Mouse (Mus musculus) mesoderm, embryonic 11.5 days (tissue): ENCODE data around the gene Lypd4.
A peak's percentile ranks its signal among the peaks of the same experiment; 100 is the strongest.
"Not testable (repeated sequence)": the region's sequence is repeated elsewhere in the genome, so short reads cannot be mapped to it uniquely, and the experiment has no call there.

Experiments used
- DNase-seq: peaks from one replicate; pipeline ENCODE4 v3.0.0-alpha.2; 2012; ENCODE audit warnings: low read depth, low spot score

Lypd4 gene

GRCm38 (mm10) chr7:24869532-24870165 lies at the start of gene Lypd4, which contains the start of gene Dmrtc2:
Gene Lypd4, minus strand, starts transcription at chr7:24869941.
Gene Dmrtc2, plus strand, starts transcription at chr7:24870057.
- DNase-seq: no peak

- no peak for DNase-seq
Measured at GRCm38 (mm10) chr7:24918763-24919323, 49.1 kb upstream of the Lypd4 start.

DNA sequence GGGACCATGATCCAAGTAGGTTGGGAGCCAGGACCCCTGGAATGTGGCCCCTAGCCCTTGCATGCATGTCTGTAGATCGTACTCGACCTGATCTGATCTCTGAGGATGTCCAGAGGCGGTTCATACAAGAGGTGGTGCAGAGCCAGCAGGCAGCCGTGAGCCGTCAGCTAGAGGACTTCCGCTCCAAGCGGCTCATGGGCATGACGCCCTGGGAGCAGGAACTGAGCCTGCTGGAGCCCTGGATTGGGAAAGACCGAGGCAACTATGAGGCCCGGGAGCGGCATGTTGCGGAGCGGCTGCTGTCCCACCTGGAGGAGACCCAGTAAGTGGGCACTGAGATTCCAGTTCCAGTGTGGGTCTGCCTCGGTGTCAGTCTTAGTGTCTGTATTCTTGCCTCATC lies 42.7 kb upstream of the Lypd4 start:
- no peak for DNase-seq

GRCm38 (mm10) chr7:24907211-24907748 lies 37.5 kb upstream of the Lypd4 start:
- DNase-seq: no peak

DNA sequence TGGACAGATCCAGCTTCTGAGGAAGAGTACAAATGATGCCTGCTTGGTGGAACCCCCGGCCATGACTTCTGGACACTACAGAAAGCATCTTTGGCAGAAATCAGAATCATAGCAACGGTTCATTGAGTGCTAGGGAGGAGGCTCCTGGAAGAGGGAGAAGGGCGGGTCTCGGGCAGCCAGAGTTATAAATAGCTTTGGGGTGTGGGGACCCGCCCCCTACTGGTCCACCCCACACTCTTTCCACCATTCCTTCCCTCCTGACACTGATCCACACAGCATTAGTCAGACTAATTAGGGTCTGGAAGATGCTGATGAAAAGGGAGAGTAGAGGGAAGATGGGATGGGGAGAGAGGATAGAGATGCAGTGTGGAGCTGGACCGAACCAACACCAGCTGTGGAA lies 36.8 kb upstream of the Lypd4 start:
- no peak for DNase-seq

GRCm38 (mm10) chr7:24904936-24905335 lies 35.2 kb upstream of the Lypd4 start:
- DNase-seq: peak; percentile 78

DNA sequence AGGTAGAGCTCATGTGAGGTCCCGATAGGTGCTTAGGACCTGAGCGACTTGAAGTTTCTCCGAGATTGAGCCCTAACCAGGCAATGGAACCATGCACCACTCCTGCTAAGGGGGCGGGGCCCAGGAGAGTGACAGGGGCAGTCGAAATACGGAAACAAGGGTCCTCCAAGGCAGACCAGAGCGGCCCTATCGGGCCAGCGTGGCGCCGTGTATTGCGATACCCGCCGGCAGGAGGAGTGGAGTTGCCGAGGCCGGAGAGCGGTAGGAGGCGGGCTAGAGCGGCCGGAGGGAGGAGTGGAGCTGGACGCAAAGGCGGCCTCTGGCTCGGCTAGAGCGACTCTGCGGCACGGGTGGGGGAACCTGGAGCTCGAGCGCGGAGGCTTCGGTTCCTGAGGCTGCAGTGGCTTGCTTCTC lies 34.3 kb upstream of the Lypd4 start:
- peak; percentile 97 for DNase-seq

- no peak for DNase-seq
Measured at GRCm38 (mm10) chr7:24903444-24903825, 33.7 kb upstream of the Lypd4 start.

DNA sequence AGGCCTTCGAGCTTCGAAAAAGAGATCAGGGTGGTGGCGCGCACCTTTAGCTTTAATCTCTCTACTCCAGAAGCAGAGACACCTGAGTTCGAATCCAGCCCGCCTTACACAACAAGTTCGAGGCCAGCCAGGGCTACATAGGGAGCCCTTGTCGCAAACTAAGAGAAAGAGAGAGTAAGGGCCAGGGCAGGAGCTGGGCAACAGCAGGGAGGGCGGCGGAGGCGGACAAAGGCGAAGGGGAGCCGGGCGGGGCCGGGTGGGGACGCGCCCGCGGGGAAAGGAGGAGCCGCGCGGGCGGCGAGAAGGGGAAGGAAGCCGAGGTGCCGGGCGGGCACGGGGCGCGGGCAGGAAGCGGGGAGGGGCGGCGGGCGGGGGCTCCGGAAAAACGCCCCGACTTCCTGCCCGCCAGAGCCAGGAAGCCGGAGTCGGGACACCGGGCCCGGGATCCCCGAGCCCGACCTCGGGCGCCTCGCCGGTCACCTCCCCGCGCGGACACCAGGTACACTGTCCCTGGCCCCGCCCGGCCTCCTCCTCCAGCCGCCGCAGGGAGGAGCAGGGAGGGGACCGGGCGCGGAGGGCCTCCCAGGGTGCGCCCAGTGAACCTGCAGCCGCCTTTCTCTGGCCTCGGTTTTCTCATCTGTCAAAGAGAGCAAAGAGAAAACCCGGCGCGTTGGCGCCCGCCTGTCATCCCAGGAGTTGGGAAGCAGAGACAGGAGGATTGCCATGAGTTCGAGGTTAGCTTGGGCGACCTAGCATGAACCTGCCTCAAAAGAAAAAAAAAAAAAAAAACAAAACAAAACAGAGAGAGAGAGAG lies 33.1 kb upstream of the Lypd4 start, which contains the start of gene Arhgef1:
Arhgef1 (plus strand) TSS at position 283 of the 814 bp plus-strand sequence.
- DNase-seq: no peak

DNA sequence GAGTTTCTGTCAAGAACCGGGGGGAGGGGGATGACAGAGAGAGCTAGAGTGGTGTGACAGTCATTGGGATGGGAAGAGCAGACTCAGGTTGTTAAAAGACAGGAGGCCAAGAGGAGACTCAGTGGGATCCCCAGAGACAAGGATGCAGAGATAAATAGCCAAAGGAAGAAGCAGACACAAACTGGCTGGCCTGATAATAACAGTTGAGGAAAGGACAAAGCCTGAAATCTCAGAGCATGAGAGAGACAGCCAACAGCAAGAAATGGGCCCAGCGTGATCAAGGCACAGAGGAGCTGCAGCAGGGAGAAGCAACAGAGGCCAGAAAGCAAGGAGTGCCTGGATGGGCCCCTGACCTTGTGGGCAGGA lies 32.5 kb upstream of the Lypd4 start:
- no peak for DNase-seq

- no peak for DNase-seq
Measured at GRCm38 (mm10) chr7:24901842-24902241, 32.1 kb upstream of the Lypd4 start.

DNA sequence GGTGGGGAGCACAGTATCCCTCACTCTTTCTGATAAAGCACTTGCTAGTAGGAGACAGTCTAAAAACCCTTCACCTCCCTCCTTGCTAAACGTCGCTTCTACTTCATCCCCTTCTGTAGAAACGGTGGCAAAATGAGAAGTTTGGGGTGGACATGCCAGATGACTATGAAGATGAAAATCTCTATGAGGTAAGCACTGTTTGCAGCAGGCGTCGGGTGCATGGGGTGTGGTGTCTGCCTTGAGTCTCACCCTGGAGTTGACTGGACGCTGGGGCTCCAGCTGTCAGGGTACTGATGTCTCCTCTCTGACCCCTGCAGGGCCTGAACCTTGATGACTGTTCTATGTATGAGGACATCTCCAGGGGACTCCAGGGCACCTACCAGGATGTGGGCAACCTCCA lies 31.4 kb upstream of the Lypd4 start:
- no peak for DNase-seq

DNA sequence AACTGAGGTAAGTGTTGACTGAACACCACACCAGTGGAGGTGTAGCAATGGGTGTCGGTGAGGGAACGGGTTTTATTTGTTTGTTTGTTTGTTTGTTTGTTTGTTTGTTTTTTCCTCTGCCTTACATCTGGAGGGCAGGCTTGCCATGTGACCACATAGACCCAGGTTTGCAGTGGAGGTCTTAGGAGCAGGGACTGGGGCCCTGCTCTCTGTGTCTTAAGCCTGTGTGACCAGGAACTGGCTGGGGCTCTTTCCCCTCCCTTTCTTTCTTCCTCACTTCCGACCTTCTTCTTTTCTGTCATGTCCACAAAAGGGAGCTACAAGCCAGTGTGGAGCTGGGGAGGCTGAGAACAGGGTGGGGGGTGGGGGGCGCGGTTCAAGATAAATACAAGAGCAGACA lies 28.2 kb upstream of the Lypd4 start:
- no peak for DNase-seq

DNA sequence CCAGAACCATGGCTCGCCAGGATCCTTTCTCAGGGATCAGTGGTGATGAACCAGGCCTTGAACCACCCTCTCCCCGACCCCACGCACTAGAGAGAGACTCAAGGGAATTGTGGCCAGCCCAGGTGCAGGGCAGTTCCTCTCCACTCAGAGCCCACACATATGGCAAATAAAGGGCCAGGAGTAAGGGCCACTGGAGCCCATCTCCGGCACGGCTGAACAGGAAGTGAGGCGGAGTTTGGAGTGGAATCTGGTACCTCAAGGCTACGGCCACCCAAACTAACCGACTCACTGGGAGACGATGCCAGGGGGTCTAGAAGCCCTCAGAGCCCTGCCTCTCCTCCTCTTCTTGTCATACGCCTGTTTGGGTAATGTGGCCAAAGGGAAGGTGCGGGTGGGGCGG lies 27.5 kb upstream of the Lypd4 start, which contains the start of gene Cd79a:
Cd79a (plus strand) TSS at position 158 of the 400 bp plus-strand sequence.
- DNase-seq: no peak

DNA sequence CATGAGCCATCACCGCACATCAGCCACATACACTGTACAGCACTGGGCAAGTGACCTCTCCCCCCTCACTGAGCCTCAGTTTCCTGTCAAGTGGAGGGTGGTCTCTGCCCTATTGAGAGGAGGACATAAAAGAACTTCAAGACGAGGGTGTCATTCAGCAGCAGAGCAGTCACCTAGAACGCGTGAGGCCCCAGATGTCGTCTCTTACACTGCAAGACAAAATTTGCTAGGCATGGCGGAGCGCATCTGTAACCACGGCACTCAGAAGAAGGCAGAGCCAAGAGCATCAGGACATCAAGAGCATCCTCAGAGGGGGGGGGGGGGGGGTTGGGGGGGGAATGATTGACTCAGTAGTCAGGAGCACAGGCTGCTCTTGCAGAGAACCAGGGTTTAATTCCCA lies 26.5 kb upstream of the Lypd4 start:
- DNase-seq: no peak

DNA sequence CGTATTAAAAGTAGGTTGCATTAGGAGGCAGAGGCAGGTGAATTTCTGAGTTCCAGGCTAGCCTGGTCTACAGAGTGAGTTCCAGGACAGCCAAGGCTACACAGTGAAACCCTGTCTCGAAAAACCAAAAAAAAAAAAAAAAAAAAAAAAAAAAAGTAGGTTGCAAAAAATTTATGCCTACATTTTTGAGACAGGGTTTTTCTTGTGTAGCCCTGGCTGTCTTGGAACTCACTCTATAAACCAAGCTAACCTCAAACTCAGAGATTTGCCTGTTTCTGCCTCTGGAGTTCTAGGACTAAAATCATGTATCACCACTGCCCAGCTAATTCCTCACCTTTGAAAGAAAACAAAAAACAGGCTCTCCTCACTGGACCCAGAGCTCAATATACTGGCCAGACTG lies 26.0 kb upstream of the Lypd4 start:
- DNase-seq: not testable (repeated sequence)

- no peak for DNase-seq
Measured at GRCm38 (mm10) chr7:24892125-24892583, 22.4 kb upstream of the Lypd4 start.

DNA sequence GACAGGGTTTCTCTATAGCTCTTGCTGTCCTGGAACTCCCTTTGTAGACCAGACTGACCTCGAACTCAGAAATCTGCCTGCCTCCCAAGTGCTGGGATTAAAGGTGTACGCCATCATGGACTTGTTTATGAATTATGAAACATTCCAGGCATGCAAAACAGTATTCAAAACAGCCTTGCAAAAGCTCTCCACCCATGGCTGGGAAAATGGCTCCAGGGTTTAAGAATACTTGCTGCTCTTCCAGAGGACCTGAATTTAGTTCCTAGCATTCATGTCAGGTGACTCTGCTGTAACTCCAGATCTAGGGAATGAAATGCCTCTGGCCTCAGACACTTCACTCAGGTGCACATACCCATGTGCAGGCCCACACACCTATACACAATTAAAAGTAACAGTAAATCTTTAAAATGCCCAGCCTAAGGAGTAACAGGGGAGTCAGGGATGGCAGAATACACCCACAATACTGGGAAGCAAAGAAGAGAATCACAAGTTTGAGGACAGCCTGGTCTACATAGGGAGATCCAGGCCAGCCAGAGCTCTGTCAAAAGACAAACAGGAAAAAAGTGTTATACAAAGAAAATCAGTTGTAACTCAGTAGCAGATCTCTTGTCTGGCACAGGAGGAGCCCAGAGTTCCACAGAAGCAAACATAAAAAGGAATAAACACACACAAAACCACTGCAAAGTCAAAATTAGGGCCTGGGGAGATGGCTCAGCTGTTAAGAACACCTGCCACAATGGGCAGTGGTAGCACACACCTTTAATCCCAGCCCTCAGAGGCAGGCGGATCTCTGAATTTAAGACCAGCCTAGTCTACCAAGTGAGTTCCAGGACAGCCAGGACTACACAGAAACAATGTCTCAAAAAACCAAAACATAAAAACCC lies 21.7 kb upstream of the Lypd4 start:
- no peak for DNase-seq

- DNase-seq: peak; percentile 83
Measured at GRCm38 (mm10) chr7:24890281-24891216, 20.8 kb upstream of the Lypd4 start.
